Mouse (Mus musculus): ENCODE measurements around the gene Tspan8. TPM values are rescaled to one million over a fixed set of nuclear protein-coding genes. Genes with fewer than 3 reads are reported as not detected.

Gene Tspan8
- polyA plus RNA-seq (2015; fragmentation: Nextera tagmentation; extraction: Ambion mirVana): 1.9 and 3.9 TPM in 2 replicates

DNA sequence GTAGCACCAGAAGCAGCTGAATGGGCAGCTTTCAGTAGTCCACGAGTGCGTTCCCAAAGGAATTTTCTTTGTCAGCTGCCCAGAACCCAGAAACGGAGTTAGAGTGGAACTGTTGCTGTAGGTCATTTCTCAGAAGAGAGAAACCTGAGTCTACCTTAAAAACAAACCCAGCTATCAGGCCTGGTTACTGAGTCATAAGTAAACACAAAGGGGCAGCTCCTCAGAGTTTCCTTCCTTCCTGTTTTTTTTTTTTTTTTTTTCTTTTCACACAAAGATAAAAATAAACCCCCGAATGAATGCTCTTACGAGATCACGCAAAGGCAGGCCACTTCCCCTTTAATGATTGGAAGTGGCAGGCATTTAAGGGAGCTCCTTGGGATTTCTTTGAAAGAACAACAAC, at the start of gene Tspan8:
Gene Tspan8 (plus strand): TSS at position 322 of the 400 bp plus-strand sequence.
- H3K4me3 ChIP-seq: peak within 1 kb of the TSS; percentile 21; the same call in 1 of the 2 replicates
- H3K36me3 ChIP-seq: no peaks in the 10 kb centered on the region
- H3K9me3 ChIP-seq: no peaks in the 10 kb centered on the region
- no peaks in the 10 kb centered on the region for H3K27me3 ChIP-seq (replicated peaks)
- H3K27ac ChIP-seq (replicated peaks): no peak within 1 kb of the TSS
- WGBS: 27% methylated on average over 6 of the region's 6 CpGs
- ATAC-seq (ENCODE audit: extremely low read depth, insufficient number of reproducible peaks, low FRiP score, low TSS enrichment): no peak
- peaks cover 7% of the 10 kb centered on the region; the same call in 1 of the 2 replicates for H3K4me1 ChIP-seq
- peak within 1 kb of the TSS; percentile 36 for H3K4me2 ChIP-seq
- H3K9ac ChIP-seq: no peak within 1 kb of the TSS

DNA sequence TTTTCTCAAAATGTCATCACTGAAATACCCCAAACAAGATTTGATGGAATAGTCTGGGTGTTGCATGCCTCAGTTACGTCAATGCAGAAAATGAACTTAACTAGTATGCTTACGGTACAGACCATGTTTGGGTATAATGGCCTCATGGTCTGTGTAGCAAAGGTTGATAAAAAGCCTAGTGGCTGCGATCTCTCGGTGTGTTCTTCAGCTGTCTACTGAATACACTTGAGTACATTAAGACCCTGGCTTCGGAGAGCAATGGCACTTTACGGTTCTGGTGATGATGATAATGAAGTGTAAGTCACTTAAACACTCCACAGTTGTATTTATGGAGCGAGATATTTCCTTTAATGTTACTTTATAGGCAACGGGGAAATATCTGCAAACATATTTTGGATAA, 46.6 kb upstream of the Tspan8 start:
- no peaks in the 10 kb centered on the region for H3K27me3 ChIP-seq (replicated peaks)
- H3K9ac ChIP-seq: no peak overlapping the region
- H3K4me3 ChIP-seq: no peak overlapping the region
- no peak overlapping the region for H3K4me2 ChIP-seq
- no peak for ATAC-seq (ENCODE audit: extremely low read depth, insufficient number of reproducible peaks, low FRiP score, low TSS enrichment)
- no peaks in the 10 kb centered on the region for H3K36me3 ChIP-seq
- no peaks in the 10 kb centered on the region for H3K9me3 ChIP-seq
- H3K4me1 ChIP-seq: no peaks in the 10 kb centered on the region
- 79% methylated on average over 8 of the region's 8 CpGs for WGBS
- no peak overlapping the region for H3K27ac ChIP-seq (replicated peaks)

DNA sequence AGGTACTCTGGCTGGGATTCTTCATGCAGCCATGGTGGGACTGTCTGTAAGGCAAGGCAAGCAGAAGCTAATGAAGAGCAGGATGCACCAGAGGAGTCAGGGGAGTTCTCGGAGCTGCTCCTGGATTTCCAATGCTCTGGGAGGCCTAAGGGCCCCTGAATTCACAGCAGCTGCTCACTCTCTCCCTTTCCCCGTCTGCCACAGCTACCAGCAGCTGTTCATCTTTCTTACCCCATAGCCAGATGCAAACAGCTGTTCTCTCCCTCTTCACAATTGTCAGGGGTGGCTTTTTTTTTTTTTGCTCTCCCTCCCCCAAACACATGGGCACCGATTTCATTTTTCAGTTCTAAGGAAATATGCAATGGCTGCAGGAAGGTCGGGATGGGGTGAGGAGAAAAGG, 42.2 kb upstream of the Tspan8 start:
- Histone ChIP-seq H3K9ac (no peak overlapping the region), H3K9me3 (no peaks in the 10 kb centered on the region), H3K4me3 (no peak overlapping the region), H3K4me1 (no peaks in the 10 kb centered on the region), H3K27ac (replicated peaks) (no peak overlapping the region), H3K36me3 (no peaks in the 10 kb centered on the region), H3K4me2 (no peak overlapping the region), H3K27me3 (replicated peaks) (no peaks in the 10 kb centered on the region)
- 44% methylated on average over 4 of the region's 4 CpGs for WGBS
- no peak for ATAC-seq (ENCODE audit: extremely low read depth, insufficient number of reproducible peaks, low FRiP score, low TSS enrichment)

DNA sequence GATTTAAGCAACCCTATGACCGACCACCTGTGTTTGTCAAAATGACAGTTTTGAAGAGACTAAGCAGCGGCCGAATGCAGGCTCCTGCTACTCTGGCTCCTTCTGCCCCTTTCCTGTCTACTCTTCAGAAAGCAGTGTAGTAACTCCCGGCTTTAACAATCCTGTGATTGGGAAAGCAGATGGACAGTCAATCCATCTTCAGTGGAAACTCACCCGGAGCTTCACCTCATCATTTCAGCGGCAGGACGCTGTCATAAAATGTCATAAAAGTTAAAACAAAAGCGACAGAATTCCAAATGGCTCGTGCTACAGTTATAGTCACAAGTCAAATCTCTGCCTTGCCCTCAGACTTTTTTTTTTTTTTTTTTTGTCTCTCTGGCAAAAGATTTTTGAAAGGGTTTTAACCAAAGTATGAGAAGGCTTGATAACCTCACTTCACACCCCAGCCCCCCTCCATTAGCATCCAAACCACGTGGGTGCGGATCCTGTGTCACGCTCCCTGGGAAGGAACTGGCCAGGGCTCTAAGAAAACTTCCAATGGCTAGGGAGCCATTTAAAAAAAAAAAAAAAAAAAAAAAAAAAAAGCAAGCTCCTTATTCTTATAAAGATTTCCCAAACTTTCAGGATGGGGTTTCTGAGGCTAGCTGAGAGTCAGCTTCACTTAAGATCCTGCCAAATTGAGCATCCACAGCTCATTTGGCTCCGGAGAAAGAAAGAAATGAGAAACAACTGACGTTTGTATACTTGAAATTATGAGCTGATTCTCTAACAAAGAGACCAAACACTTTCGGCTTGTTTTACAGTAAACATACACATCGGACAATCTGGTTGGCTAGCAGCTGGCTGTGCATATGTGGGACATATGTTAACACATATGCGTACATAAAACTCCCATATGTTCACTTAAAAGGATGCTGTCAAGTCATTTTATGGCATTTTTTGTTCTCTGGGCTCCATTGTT, 40.4 kb upstream of the Tspan8 start:
- WGBS: 51% methylated on average over 17 of the region's 17 CpGs

DNA sequence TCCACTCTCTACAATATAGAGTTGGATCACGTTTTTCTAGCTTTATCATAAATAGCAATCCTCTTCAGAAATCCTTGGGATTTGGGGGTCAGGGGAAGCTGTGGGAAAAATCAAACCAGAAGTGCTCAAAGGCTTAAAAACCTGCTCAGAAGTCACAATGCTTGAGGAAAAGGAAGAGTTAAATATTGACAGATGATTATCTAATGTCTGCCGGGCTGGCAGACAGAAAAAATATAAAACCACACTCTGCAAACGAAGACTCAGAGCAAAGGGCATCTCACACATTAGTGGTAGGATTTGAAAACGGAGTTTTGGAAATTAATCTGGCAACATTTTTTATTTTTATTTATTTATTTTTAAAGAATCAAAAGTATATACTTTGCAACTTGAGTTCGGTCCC, 39.3 kb upstream of the Tspan8 start:
- H3K4me2 ChIP-seq: no peak overlapping the region
- no peaks in the 10 kb centered on the region for H3K27me3 ChIP-seq (replicated peaks)
- WGBS: 47% methylated on average over 5 of the region's 5 CpGs
- no peaks in the 10 kb centered on the region for H3K9me3 ChIP-seq
- no peak for ATAC-seq (ENCODE audit: extremely low read depth, insufficient number of reproducible peaks, low FRiP score, low TSS enrichment)
- no peak overlapping the region for H3K4me3 ChIP-seq
- H3K9ac ChIP-seq: no peak overlapping the region
- no peaks in the 10 kb centered on the region for H3K4me1 ChIP-seq
- H3K27ac ChIP-seq (replicated peaks): no peak overlapping the region
- no peaks in the 10 kb centered on the region for H3K36me3 ChIP-seq

More for the DNA sequence above, 40.4 kb upstream of the Tspan8 start:
- Histone ChIP-seq H3K9me3 (no peaks in the 10 kb centered on the region), H3K4me1 (no peaks in the 10 kb centered on the region), H3K27me3 (replicated peaks) (no peaks in the 10 kb centered on the region), H3K4me3 (no peak overlapping the region), H3K36me3 (no peaks in the 10 kb centered on the region), H3K9ac (no peak overlapping the region), H3K4me2 (no peak overlapping the region; the same call in 1 of the 2 replicates), H3K27ac (replicated peaks) (no peak overlapping the region)
- no peak for ATAC-seq (ENCODE audit: extremely low read depth, insufficient number of reproducible peaks, low FRiP score, low TSS enrichment)

DNA sequence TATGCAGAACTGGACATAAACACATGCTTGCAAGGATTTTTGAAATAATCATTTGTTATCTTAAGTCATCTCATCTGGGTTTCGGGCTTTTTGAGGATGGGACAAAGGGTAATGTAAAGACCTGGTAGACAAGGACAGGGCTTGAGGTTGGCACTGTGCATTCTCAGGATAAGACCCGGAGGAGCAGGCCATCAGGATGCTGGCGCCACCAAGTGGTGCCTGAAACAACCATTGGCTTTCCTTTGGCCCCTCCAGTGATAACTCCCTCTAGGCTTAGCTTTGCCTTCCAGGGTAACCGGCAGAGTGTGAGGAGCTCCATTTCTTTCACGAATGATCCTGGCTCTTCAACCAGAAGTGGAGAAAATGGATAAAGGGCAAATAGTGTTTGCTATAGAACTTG, 38.0 kb upstream of the Tspan8 start:
- Histone ChIP-seq H3K4me2 (no peak overlapping the region), H3K36me3 (no peaks in the 10 kb centered on the region), H3K27ac (replicated peaks) (no peak overlapping the region), H3K27me3 (replicated peaks) (no peaks in the 10 kb centered on the region), H3K9me3 (no peaks in the 10 kb centered on the region), H3K4me1 (no peaks in the 10 kb centered on the region), H3K4me3 (no peak overlapping the region), H3K9ac (no peak overlapping the region)
- WGBS: 36% methylated on average over 5 of the region's 5 CpGs
- ATAC-seq (ENCODE audit: extremely low read depth, insufficient number of reproducible peaks, low FRiP score, low TSS enrichment): no peak

DNA sequence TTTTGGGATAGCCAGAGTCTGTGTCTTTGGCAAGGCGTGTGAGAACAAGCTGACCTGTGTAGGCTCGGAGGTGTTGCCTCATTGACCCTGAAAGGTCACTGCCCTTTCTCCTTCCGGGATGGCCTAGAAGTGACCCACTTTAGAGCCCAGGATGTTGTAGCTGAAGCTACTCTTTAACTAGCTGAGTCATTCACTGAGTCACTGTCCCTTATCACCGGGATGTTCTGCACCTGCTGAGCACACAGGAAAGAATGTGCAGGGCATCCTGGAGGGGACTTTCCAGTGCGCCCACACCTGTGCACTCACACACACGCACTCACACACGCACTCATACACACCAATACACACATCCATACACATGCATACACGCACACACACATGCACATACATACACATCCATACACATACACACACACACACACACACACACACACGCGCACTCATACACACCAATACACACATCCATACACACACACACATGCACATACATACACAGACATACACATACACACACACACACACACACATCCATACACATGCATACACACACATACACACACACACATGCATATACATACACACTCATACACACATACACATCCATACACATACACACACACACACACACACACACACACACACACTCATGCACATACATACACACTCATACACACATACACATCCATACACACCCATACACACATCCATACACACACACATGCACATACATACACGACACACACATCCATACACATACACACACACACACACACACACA, 36.2 kb upstream of the Tspan8 start:
- WGBS: 75% methylated on average over 11 of the region's 11 CpGs
- no peak for ATAC-seq (ENCODE audit: extremely low read depth, insufficient number of reproducible peaks, low FRiP score, low TSS enrichment)
- Histone ChIP-seq H3K27ac (replicated peaks) (no peak overlapping the region), H3K9ac (no peak overlapping the region), H3K27me3 (replicated peaks) (no peaks in the 10 kb centered on the region), H3K4me1 (no peaks in the 10 kb centered on the region), H3K9me3 (no peaks in the 10 kb centered on the region), H3K4me3 (no peak overlapping the region), H3K4me2 (no peak overlapping the region), H3K36me3 (no peaks in the 10 kb centered on the region)

DNA sequence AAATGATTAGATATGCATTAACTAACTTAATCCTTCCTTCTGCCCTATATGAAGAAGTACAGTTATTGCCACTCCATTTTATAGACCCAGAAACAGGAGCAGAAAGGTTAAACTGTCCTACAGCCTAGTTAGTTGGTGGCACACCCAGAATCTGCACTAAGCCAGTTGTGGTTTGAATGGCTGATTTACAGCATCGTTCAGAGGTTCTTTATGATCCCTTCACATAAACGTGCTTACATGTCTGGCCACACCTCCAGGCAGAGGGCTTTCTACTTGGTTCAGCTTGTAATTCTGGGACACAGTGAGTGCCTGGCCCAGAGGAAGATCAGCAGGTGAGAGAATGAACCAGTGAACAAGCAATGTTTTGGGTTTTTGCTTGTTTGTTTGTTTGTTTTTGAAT, 33.4 kb upstream of the Tspan8 start:
- WGBS: 75% methylated on average over 2 of the region's 2 CpGs
- Histone ChIP-seq H3K4me3 (no peak overlapping the region), H3K27me3 (replicated peaks) (no peaks in the 10 kb centered on the region), H3K9ac (no peak overlapping the region), H3K36me3 (no peaks in the 10 kb centered on the region), H3K27ac (replicated peaks) (no peak overlapping the region), H3K9me3 (no peaks in the 10 kb centered on the region), H3K4me1 (no peaks in the 10 kb centered on the region), H3K4me2 (no peak overlapping the region)
- no peak for ATAC-seq (ENCODE audit: extremely low read depth, insufficient number of reproducible peaks, low FRiP score, low TSS enrichment)

DNA sequence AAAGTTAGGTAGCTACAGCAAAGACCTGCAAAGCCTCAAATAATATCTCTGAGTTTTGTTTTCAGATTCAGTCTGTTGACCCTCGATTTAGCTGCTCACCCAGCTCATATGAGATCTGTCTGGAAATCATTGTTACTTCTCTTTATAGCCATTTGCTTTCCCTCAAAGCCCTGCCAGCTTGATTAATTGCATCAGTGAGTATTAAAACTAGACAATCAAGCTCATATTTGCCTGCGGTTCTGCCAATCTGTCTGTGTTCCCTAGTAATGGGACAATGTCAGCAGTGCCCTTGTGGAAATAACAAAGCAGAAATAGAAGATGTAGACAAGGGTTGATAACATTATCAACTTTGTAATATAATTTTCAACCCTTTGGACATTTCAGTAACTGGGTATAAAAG, 25.8 kb upstream of the Tspan8 start:
- Histone ChIP-seq H3K9me3 (no peaks in the 10 kb centered on the region), H3K9ac (no peak overlapping the region), H3K4me3 (no peak overlapping the region), H3K4me2 (no peak overlapping the region), H3K27ac (replicated peaks) (no peak overlapping the region), H3K27me3 (replicated peaks) (no peaks in the 10 kb centered on the region), H3K36me3 (no peaks in the 10 kb centered on the region), H3K4me1 (no peaks in the 10 kb centered on the region)
- 74% methylated on average over 2 of the region's 2 CpGs for WGBS
- no peak for ATAC-seq (ENCODE audit: extremely low read depth, insufficient number of reproducible peaks, low FRiP score, low TSS enrichment)

DNA sequence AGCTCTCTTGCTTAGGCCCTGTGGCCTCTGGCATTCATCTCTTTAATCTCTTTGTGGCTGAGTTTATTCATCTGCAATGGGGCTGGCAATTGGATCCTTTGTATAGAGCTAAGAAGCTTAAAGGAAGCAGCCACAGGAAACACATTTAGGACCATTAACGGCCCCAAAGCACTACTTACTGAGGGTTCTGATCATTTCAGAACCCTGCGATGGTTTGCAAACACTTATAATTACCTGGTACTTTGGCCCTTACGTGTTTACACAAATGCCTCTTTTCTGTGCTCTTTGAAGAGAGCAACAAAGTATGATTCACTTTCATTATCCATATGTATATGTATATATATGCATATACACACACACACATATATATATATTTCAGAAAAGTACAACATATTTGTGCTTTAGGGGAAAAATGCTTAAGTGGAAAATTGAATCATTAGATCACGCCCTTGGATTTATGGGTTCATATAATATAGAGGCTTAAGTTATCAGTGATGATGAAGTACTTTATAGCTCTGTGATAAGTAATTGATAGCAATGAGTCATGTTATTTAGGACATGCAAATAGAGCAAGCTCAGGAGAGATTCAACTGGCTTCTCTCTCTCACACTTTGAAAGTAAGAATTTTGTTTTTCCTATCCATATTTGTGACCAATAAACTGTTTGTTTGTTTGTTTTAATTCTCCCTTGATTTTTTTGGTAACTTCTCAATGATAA, 20.4 kb upstream of the Tspan8 start:
- Histone ChIP-seq H3K4me3 (no peak overlapping the region), H3K9me3 (no peaks in the 10 kb centered on the region), H3K9ac (no peak overlapping the region), H3K27me3 (replicated peaks) (no peaks in the 10 kb centered on the region), H3K27ac (replicated peaks) (no peak overlapping the region), H3K4me1 (no peaks in the 10 kb centered on the region), H3K36me3 (no peaks in the 10 kb centered on the region), H3K4me2 (no peak overlapping the region)
- no peak for ATAC-seq (ENCODE audit: extremely low read depth, insufficient number of reproducible peaks, low FRiP score, low TSS enrichment)
- 82% methylated on average over 4 of the region's 4 CpGs for WGBS

DNA sequence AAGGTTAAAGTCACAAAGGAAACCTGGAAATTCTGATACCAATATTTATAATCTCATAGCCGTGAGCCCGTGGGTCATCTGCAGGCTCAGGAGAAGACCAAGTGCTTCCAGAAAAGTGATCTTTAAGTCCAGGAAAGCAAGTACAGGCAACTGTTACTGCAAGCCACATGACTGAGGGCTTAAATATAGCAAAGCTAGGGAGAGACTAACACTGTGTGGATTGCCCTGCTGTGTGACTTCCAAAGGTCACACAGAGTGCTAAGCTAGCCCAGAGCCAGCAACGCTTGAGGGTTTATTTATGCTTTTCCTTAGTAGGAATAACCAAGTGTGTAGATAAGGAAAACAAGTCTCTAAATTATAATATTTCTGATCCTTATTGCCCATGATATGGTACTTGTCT, 15.2 kb upstream of the Tspan8 start:
- Histone ChIP-seq H3K9me3 (no peaks in the 10 kb centered on the region), H3K9ac (no peak overlapping the region), H3K27me3 (replicated peaks) (no peaks in the 10 kb centered on the region), H3K36me3 (no peaks in the 10 kb centered on the region), H3K4me2 (no peak overlapping the region), H3K4me3 (no peak overlapping the region), H3K4me1 (no peaks in the 10 kb centered on the region), H3K27ac (replicated peaks) (no peak overlapping the region)
- no peak for ATAC-seq (ENCODE audit: extremely low read depth, insufficient number of reproducible peaks, low FRiP score, low TSS enrichment)
- WGBS: 64% methylated on average over 3 of the region's 3 CpGs

Data from heart, embryonic 13.5 days (tissue).